In genomic region chr11:76467487-76468005, GRCm38 (mm10) we compare ENCODE assay signal across 9 mouse cellular contexts.
DNase-seq lines count a peak whose midpoint lies in the region; ATAC-seq lines count a peak whose summit lies in the region.
"Had no signal": no experiment of that assay in that cellular context is flagged by ENCODE, and none has a peak within 500 bp of the region (broad histone marks: within the 10 kb centered on the region; RNA-seq: fewer than 3 reads in every experiment).

No protein-coding gene starts in this region.

- no peak overlapping the region for H3K9ac ChIP-seq in liver, embryonic 11.5 days (ENCODE audit: low read depth, low read length)
- 0 out of 2 replicates have a peak overlapping the region, but pooled peaks have one; percentile 38 for H3K9ac ChIP-seq in embryonic facial prominence, embryonic 12.5 days
- H3K9ac ChIP-seq in hindbrain, embryonic 13.5 days = peak overlapping the region; percentile 85
- H3K9ac ChIP-seq in neural tube, embryonic 13.5 days = peak overlapping the region; percentile 76

- H3K4me2 ChIP-seq in liver, embryonic 11.5 days = peak overlapping the region; percentile 6; the same call in 1 of the 2 replicates
- peak overlapping the region; percentile 30 for H3K4me2 ChIP-seq in embryonic facial prominence, embryonic 12.5 days (replicated peaks)
- peak overlapping the region; percentile 78 for H3K4me2 ChIP-seq in hindbrain, embryonic 13.5 days
- peak overlapping the region; percentile 64 for H3K4me2 ChIP-seq in neural tube, embryonic 13.5 days

- ATAC-seq in liver, embryonic 11.5 days (replicated peaks; ENCODE audit: low FRiP score) = no peak
- ATAC-seq in embryonic facial prominence, embryonic 12.5 days (ENCODE audit: insufficient number of reproducible peaks, insufficient read depth, low FRiP score, low TSS enrichment) = peak; percentile 2; the same call in 1 of the 2 replicates
- peak; percentile 52 for ATAC-seq in hindbrain, embryonic 13.5 days (ENCODE audit: low FRiP score)
- ATAC-seq in neural tube, embryonic 13.5 days (ENCODE audit: low read depth) = peak; percentile 37

- WGBS in liver, embryonic 11.5 days = 39% methylated on average over 8 of the region's 8 CpGs
- 18% methylated on average over 8 of the region's 8 CpGs for WGBS in embryonic facial prominence, embryonic 12.5 days
- 6% methylated on average over 8 of the region's 8 CpGs for WGBS in hindbrain, embryonic 13.5 days
- WGBS in neural tube, embryonic 13.5 days = 21% methylated on average over 8 of the region's 8 CpGs

- no peaks in the 10 kb centered on the region for H3K9me3 ChIP-seq in liver, embryonic 11.5 days (ENCODE audit: control insufficient read depth, low read length)
- H3K9me3 ChIP-seq in embryonic facial prominence, embryonic 12.5 days = no peaks in the 10 kb centered on the region
- no peaks in the 10 kb centered on the region for H3K9me3 ChIP-seq in hindbrain, embryonic 13.5 days
- H3K9me3 ChIP-seq in neural tube, embryonic 13.5 days = no peaks in the 10 kb centered on the region

- peaks cover 4% of the 10 kb centered on the region; the same call in 1 of the 2 replicates for H3K27me3 ChIP-seq in liver, embryonic 11.5 days (replicated peaks; ENCODE audit: control insufficient read depth, insufficient read depth, low read length)
- no peaks in the 10 kb centered on the region for H3K27me3 ChIP-seq in embryonic facial prominence, embryonic 12.5 days
- no peaks in the 10 kb centered on the region for H3K27me3 ChIP-seq in hindbrain, embryonic 13.5 days
- no peaks in the 10 kb centered on the region for H3K27me3 ChIP-seq in neural tube, embryonic 13.5 days

- peaks cover 6% of the 10 kb centered on the region; the same call in 1 of the 2 replicates for H3K36me3 ChIP-seq in liver, embryonic 11.5 days (ENCODE audit: control insufficient read depth, insufficient read depth, low read length)
- H3K36me3 ChIP-seq in embryonic facial prominence, embryonic 12.5 days = peaks cover 20% of the 10 kb centered on the region
- H3K36me3 ChIP-seq in hindbrain, embryonic 13.5 days = peaks cover 21% of the 10 kb centered on the region
- peaks cover 19% of the 10 kb centered on the region for H3K36me3 ChIP-seq in neural tube, embryonic 13.5 days

- H3K4me1 ChIP-seq in liver, embryonic 11.5 days (replicated peaks; ENCODE audit: control insufficient read depth, insufficient read depth, low read length) = peaks cover 13% of the 10 kb centered on the region
- peaks cover 49% of the 10 kb centered on the region for H3K4me1 ChIP-seq in embryonic facial prominence, embryonic 12.5 days
- peaks cover 88% of the 10 kb centered on the region for H3K4me1 ChIP-seq in hindbrain, embryonic 13.5 days (replicated peaks)
- peaks cover 91% of the 10 kb centered on the region for H3K4me1 ChIP-seq in neural tube, embryonic 13.5 days (replicated peaks)

- H3K4me3 ChIP-seq in liver, embryonic 11.5 days (ENCODE audit: low read depth, low read length) = no peak overlapping the region
- H3K4me3 ChIP-seq in embryonic facial prominence, embryonic 12.5 days = peak overlapping the region; percentile 21
- H3K4me3 ChIP-seq in hindbrain, embryonic 13.5 days = peak overlapping the region; percentile 46
- H3K4me3 ChIP-seq in neural tube, embryonic 13.5 days = peak overlapping the region; percentile 44

- H3K27ac ChIP-seq in liver, embryonic 11.5 days (ENCODE audit: low read depth, low read length) = no peak overlapping the region
- peak overlapping the region; percentile 78 for H3K27ac ChIP-seq in embryonic facial prominence, embryonic 12.5 days
- peak overlapping the region; percentile 97 for H3K27ac ChIP-seq in hindbrain, embryonic 13.5 days
- H3K27ac ChIP-seq in neural tube, embryonic 13.5 days (replicated peaks) = peak overlapping the region; percentile 91

- no peak for DNase-seq in liver, embryonic 11.5 days (ENCODE audit: low spot score)
- no peak for DNase-seq in liver
- DNase-seq in right cerebral cortex, postnatal 25 days = no peak
- DNase-seq in right cerebral cortex, adult 2 months (ENCODE audit: low spot score in 2 of 2) = no peak
- DNase-seq in kidney, postnatal 25 days = no peak
- DNase-seq: spleen, adult 18-20 months had no signal

Comparison
In these comparisons a context has a peak if more than half of its experiments do, and no peak if none do; other contexts are left out.
1. H3K4me2 ChIP-seq: peak in every context shown above with its lines; median percentile 78 in hindbrain, embryonic 13.5 days; 64 in neural tube, embryonic 13.5 days; 30 in embryonic facial prominence, embryonic 12.5 days; 6 in liver, embryonic 11.5 days.